Mouse (Mus musculus) gastrocnemius, postnatal 4 days (tissue): Measurements from ENCODE around the gene Msantd2. TPM values are rescaled to one million over a fixed set of nuclear protein-coding genes. Genes with fewer than 3 reads are reported as not detected.

Experiments used
- DNase-seq, 2 experiments: peaks; one replicate each; pipeline ENCODE4 v3.0.0; 2021 to 2022; ENCODE audit warnings: low spot score in 2 of 2, mixed read lengths in 2 of 2
- long read RNA-seq, 2 experiments: library from polyadenylated mRNA; stranded (forward); transcript quantifications; one replicate each; pipeline ENCODE4 v2.0.0; 2021
- total RNA-seq, 2 experiments: library from RNA; stranded (reverse); gene quantifications; 2 replicates each; pipeline ENCODE4 v1.2.3; 2021

The Msantd2 gene
- total RNA-seq, result 10 to 100 TPM; 17.7 to 19.5 TPM
- long read RNA-seq, experiment 1, partial matches to known transcripts, result 0 of 13 reads
- long read RNA-seq, experiment 1, other reads (novel, unspliced or antisense), result 8 of 13 reads
- long read RNA-seq, experiment 2, partial matches to known transcripts, result 0 of 18 reads
- long read RNA-seq, experiment 2, other reads (novel, unspliced or antisense), result 12 of 18 reads

DNA sequence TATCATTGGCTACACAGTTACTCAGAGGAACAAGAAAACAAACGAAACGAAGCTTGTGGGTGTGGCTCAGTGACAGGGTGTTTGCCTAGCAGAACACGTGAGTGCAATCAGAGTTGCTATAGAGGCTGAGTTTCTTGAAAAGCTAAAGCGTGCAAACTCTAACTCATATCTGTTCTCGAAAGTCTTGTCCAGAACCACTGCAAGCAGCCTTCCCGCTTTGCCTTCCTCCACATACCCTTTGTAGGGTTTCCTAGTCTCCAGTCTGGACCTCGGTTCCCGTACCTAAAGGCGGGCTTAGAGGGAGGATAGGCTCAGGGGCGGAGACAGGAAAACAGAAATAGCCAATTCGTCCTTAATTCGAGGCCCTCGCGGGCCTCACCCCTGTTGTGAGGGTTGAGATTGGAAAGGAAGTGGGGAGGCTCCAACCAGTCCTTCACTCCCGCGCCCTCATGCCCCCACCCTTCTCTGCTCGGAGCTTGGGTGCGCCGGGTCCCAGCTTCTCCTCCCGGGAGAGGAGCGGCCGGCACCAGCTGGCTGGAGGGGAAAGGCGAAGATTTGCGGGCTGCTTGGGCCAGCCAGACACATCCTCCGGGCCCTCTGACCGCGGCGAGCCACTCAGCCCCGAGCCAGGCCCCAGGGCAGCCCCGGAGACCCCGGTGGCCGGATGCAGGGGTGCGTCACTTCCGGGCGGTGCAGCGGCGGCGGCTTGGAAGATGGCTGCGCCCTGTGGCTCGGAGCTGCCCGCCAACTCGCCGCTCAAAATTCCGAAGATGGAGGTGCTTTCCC lies at the start of gene Msantd2:
Gene Msantd2 (plus strand): TSS at position 709 of the 786 bp plus-strand sequence.
- peak; percentile 92 to 94 for DNase-seq

DNA sequence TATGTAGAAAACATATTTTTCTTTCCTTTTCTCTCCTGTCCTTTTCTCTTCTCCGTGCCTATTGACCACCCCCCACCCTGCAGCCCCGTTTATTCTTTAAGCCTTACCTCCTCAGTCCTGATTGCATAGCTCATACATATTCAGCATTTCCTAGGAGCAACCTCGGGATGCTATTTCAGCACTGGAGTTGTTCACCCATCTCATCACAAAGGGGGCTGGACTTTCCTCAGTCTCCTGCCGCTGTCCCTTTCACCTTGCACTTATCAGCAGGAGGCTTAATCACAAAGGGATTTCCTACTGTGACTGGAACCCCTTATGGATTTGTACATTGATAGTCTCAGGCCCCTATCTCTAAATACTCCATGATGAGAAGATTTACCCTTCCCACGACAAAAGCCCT lies 36.7 kb upstream of the Msantd2 start:
- no peak for DNase-seq

GRCm38 (mm10) chr9:37453328-37453727 lies 35.8 kb upstream of the Msantd2 start:
- DNase-seq, result no peak

- DNase-seq, result no peak
Measured at GRCm38 (mm10) chr9:37454011-37454492, 35.1 kb upstream of the Msantd2 start.

DNA sequence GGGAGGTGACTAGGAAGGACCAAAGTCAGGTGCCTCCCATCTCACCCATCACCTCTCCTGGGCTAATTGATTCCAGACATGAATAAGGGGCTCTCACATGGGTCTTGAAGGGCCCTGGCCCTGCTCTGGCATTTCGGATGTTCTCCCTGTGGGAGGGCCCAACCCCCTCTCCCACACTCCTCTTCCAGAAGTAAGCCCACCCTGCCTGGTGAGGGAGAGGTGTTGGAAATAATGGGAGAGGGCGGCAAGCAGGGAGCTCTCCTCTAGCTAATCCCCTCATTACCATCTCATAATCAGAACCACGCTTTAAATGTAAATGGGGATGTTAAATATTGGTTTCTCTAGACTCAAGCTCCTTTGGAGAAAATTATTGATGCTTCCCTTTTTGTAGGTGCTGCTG lies 34.1 kb upstream of the Msantd2 start:
- DNase-seq, result no peak

- no peak for DNase-seq
Measured at GRCm38 (mm10) chr9:37455868-37456267, 33.3 kb upstream of the Msantd2 start.

DNA sequence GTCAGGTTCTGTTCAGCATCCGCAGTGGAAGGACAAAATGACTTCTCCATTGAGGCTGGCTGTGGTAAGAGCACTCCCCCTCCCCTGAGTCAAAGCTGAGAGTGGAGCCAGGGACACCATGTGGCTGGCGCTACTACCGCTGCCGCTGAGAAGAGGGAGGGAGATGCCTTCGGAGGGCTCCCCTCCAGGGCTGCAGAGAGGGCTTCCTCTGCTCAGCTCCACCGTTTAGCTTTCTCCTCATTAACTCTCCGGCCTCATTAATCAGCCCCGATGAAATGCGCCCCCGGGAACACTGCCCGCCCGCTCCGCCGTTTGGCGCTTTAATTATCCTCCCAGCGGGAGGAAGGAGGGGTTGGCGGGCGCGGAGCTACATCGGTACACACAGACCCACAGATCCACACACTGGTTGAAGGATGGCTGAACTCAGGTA lies 32.6 kb upstream of the Msantd2 start:
- DNase-seq, result no peak

- no peak for DNase-seq
Measured at GRCm38 (mm10) chr9:37457151-37457550, 32.0 kb upstream of the Msantd2 start.

DNA sequence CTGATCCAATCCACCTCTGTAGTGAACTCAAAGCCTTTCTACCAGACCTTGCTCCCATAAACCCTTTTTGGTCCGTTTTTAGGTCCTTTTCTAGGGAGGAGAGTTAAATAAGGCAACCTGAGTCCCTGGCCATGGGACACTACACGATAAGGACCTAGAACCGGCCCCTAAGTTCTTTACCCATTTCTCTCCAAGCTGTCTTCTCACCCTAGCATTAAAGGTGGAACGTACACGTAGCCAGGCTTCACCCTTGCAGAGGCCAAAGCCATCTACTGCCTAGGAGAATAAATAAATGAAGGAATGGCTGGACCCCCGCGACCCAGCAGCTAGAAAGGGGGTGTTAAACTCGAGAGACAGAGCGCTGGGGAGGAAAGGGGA lies 29.5 kb upstream of the Msantd2 start:
- DNase-seq, result no peak

DNA sequence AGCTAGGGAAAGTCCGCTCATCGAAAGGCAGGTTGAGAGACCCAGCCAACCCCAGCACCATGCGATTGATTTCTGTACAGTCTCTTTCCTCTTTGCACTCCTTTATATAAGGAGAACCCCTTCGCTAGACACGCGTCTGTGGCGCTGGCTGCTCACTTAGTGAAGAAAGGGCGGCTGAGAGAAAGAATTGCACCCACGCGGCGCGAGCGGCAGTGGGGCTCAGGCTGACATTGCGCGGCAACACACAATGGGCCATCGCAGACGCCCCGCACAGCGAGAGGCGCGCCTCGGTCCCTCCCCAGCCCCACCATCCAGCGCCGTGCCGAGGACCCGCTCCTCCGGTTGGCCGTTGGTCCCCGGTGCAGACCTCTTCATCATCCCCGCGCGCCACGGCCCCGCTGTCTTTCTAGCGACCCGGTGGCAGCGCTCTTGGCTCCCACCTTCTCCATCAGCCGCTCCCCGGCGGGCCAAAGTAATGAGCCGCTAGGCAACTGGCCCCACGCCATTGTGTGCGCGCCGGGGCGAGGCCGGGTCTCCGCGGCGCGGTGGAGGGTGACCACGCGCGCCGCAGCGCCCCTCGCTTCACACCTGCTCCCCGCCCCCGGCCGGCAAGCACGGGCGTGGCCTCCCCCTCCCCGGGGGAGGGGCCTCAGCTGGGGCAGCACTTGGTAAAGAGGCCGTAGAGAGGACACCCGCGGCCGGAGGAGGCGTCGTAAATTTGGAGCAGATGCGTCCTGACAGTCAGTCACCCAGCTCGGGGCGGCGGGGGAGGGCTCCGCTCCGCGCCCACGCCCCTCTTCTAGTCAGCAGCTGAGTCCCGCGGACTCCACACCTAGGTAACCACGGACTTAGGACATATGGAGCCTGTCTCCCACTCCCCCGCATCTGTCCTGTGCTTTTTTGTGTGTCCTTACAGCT lies 28.8 kb upstream of the Msantd2 start:
- DNase-seq, result peak in 1 of 2 experiments; percentile 22

DNA sequence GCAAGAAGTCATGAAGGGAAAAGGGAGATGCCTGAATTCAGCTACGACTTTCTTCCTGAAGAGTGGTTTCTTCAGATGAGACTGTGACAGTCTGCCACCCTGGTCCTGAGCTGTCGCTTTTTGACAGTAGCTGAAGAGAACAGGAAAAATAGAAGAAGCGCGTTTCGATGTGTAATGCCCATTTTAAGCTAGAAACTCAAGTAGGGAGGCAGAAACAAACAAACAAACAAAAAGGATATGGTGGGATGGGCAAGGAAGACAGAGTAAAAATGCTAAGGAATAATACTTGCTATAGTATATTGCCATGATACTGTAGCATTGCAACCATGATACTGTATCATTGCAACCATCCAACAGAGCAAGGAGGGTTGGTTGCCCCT lies 28.2 kb upstream of the Msantd2 start:
- no peak for DNase-seq

DNA sequence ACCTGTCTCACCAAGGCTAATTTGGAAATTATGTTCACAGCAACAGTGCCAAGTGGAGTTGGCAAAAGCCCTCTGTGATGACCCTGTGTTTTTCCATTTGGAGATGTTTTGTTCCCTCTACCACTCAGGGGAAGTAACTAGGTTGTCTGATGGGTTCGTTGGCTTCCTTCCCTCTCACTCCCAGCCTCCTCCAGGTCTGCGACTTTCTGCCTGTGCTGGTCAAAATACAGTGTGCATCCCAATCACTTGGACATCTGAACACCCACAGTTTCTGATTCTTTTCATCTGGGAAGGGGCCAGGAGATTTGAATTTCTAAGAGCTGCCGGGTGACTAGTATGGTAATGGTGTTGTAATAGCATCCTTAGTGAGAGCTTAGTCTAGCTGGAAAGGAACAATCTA lies 27.5 kb upstream of the Msantd2 start:
- no peak for DNase-seq

- DNase-seq, result peak in 1 of 2 experiments; percentile 48
Measured at GRCm38 (mm10) chr9:37462764-37463163, 26.4 kb upstream of the Msantd2 start.

GRCm38 (mm10) chr9:37473611-37474125 lies 15.5 kb upstream of the Msantd2 start:
- no peak for DNase-seq

DNA sequence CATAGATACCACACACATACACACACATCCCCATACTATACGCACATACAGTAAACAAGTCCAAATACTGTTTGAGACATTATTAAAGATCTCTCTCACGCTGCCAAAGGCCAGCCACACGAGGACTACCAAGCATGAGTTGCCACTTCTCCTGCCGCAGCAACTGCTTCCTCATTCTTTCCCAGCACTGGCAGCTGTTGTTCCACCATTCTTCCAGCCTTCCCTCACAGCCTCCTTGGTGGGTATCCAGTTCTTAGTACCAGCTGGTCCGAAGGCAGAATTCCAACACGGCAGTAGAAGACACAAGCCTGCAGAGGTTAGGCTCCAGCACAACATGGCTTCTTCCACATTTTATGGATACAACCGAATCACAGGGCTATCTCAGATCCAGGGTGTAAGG lies 14.2 kb upstream of the Msantd2 start:
- DNase-seq, result peak in 1 of 2 experiments; percentile 48

DNA sequence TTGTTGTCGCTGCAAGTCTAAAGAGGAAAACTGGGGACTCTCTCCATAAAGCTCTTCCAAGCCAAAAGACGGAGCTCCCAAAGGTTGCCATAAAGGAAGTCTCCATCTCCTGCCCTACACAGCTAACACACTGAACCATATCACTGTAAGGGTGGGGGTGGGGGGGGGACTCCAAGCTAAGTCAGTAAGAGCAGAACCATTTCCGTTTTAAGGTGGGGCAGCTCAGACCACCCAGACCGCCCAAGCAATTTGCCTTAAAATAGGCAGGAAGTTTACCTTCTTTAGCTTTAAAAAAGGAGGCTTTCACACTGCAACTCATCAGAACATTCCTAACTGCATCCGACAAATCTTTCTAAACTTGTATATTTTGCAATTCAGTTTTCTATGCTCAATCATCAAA lies 4.0 kb upstream of the Msantd2 start:
- DNase-seq, result no peak

GRCm38 (mm10) chr9:37488041-37488440 lies 1.1 kb upstream of the Msantd2 start:
- no peak for DNase-seq

- DNase-seq, result peak; percentile 36 to 58
Measured at GRCm38 (mm10) chr9:37489446-37490120, 464 bp downstream of the Msantd2 start.

DNA sequence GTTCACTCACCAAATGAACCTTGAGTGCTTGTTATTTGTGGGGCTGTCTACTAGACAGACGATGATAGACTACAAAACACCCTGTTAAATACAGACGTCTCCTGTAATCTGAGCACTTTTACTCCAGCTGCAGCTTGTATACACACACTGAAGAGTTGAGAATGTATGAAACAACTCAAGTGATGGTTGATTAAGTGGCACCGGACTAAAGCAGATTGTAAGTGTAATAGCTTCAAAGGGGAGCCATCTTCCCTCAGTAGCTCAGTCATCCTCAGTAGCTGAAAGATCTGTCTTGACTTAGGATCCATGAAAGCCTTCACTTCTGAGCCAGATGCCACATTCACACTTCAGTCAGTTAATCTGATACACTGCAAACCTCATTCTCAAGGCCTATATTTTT lies 6.6 kb downstream of the Msantd2 start:
- no peak for DNase-seq

GRCm38 (mm10) chr9:37496325-37496724 lies 7.2 kb downstream of the Msantd2 start:
- no peak for DNase-seq

DNA sequence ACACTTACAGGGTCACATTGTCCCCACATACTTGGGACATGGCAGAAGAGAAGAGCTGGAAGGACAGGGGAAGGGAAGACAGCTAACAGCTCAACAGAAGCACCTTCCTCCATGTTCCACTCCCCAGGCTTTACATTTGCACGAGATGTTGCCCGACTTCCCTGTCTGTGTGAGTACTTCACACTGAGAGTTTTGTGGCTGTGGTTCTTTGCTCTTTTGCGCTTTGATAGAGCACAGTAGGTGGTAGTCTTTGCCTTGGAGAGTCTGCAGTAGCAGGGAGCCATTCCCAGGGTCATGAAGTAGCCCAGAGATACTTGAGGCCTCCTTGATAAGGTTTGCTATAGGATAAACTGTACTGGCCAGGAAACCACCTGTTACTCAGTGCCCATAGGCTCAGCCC lies 11.1 kb downstream of the Msantd2 start:
- DNase-seq, result no peak
